Mouse (Mus musculus) kidney, embryonic 16.5 days (tissue): ENCODE results near the gene Olfr572. TPM values are rescaled to one million over a fixed set of nuclear protein-coding genes. Genes with fewer than 3 reads are reported as not detected.
A peak's percentile ranks its signal among the peaks of the same experiment; 100 is the strongest.

Experiments
- ATAC-seq: fragments of 200-750 bp; cut with Nextera tagmentation; 2 replicates; pipeline ENCODE4 v1.8.0; 2017; ENCODE audit warnings: moderate TSS enrichment; ENCODE audit not compliant: low FRiP score, low TSS enrichment
- H3K27ac ChIP-seq: fragments of 300-500 bp; sonication (generic); 2 replicates; pipeline ENCODE4 v1.5.1; 2014; ENCODE audit warnings: low read length
- H3K27me3 ChIP-seq: fragments of 300-500 bp; sonication (generic); 2 replicates; pipeline ENCODE4 v1.6.1; 2014; ENCODE audit warnings: low read length, control low read depth, mixed read lengths; ENCODE audit not compliant: insufficient read depth
- H3K36me3 ChIP-seq: fragments of 300-500 bp; sonication (generic); 2 replicates; pipeline ENCODE4 v1.6.1; 2014; ENCODE audit warnings: low read length, control low read depth, mixed read lengths; ENCODE audit not compliant: insufficient read depth
- H3K4me1 ChIP-seq: fragments of 300-500 bp; sonication (generic); 2 replicates; pipeline ENCODE4 v1.6.1; 2014; ENCODE audit warnings: low read length, control low read depth, mixed read lengths; ENCODE audit not compliant: insufficient read depth
- H3K4me2 ChIP-seq: fragments of 300-500 bp; sonication (generic); replicated peaks from 2 replicates; pipeline ENCODE4 v1.6.1; 2014; ENCODE audit warnings: low read depth, low read length
- H3K4me3 ChIP-seq: fragments of 300-500 bp; sonication (generic); 2 replicates; pipeline ENCODE4 v1.5.1; 2014; ENCODE audit warnings: mild to moderate bottlenecking, low read length
- H3K9ac ChIP-seq: fragments of 300-500 bp; sonication (generic); replicated peaks from 2 replicates; pipeline ENCODE4 v1.6.1; 2014; ENCODE audit warnings: low read length
- H3K9me3 ChIP-seq: fragments of 300-500 bp; sonication (generic); 2 replicates; pipeline ENCODE4 v1.6.1; 2016; ENCODE audit warnings: low read length, control low read depth
- WGBS: fragments of 180-500 bp; shearing (Covaris S2); extraction: QIAGEN DNeasy Blood & Tissue Kit; methylation state at CpG from one replicate; pipeline ENCODE4 v1.1.7; 2014; 5-methylcytosine and 5-hydroxymethylcytosine counted together
- polyA plus RNA-seq: library from polyadenylated mRNA; unstranded; fragments of >200 nt; fragmentation: Nextera tagmentation; extraction: Ambion mirVana; gene quantifications from 2 replicates; pipeline ENCODE4 v1.2.1, GENCODE M21; 2015

The Olfr572 gene
- polyA plus RNA-seq, 1 experiment from 2014 or later, result not detected

DNA sequence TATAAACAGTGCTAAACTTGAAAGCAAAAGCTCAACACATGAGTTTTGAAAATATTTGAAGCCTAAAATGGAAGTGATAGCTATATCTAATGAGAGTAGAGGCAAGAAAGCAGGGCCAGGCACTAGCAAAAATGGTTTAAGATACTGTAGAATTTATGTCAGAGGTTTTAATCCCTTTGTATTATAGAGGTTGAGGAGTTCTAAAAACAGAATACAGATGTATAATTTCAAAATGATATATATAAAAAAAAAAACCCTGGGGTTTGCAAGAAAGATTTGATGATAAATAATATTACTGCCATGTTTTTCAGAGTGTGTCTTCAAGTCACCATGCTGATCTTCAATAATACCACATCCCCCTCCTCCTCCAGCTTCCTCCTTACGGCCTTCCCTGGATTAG lies 24.0 kb downstream of the Olfr572 start, which contains the start of gene Olfr574:
TSS of gene Olfr574 (plus strand) at position 301 of the 400 bp plus-strand sequence.
- Histone ChIP-seq H3K27ac (no peak within 1 kb of the TSS), H3K4me3 (no peak within 1 kb of the TSS), H3K27me3 (no peaks in the 10 kb centered on the region), H3K9me3 (no peaks in the 10 kb centered on the region), H3K4me1 (no peaks in the 10 kb centered on the region), H3K4me2 (no peak within 1 kb of the TSS), H3K36me3 (no peaks in the 10 kb centered on the region), H3K9ac (no peak within 1 kb of the TSS)
- ATAC-seq, result no peak
- 78% methylated on average over 1 of the region's 1 CpGs for WGBS

DNA sequence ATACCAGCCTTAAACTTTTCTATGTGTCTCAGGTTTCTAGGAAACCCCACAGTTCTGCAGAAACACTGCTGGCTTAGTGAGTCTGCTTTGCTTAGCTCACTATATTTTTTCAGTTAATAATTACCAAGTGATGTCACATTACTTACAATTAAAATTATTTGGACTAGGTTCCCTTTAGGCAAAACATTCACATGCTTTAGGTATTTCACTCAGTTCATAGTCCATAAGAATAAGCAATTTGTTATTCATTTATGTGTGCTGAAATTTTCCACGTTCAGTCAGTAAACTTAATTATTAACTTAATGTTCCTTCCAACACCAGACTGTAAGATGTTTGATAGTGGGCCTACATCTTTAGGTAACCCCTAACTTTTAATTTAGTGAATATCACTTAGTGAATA lies 26.5 kb downstream of the Olfr572 start:
- Histone ChIP-seq H3K4me2 (no peak overlapping the region), H3K27me3 (no peaks in the 10 kb centered on the region), H3K9me3 (no peaks in the 10 kb centered on the region), H3K9ac (no peak overlapping the region), H3K36me3 (no peaks in the 10 kb centered on the region), H3K4me1 (no peaks in the 10 kb centered on the region), H3K4me3 (no peak overlapping the region), H3K27ac (no peak overlapping the region)
- WGBS, result 38% methylated on average over 1 of the region's 1 CpGs
- ATAC-seq, result peak; percentile 69

DNA sequence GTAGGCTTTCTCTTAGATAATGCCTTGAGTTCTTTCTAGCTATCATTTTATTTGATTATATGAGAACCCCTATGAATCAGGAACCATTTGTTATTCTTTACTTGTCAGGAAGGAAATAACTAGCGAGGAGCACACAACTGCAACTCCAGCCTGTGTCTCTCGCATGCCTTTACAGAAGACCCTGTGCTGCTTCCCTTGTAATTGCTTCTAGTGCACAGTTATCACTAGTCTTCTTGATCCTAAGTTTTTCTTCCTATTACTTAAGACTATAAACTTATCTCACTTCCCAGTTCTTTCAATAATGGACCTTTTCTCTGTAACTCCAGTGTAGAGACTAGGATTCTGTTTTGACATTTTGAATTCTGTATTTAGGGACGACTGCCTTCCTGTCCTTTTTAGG lies 33.9 kb downstream of the Olfr572 start:
- Histone ChIP-seq H3K4me1 (no peaks in the 10 kb centered on the region), H3K4me3 (no peak overlapping the region), H3K27me3 (no peaks in the 10 kb centered on the region), H3K36me3 (no peaks in the 10 kb centered on the region), H3K27ac (no peak overlapping the region), H3K9ac (no peak overlapping the region), H3K9me3 (no peaks in the 10 kb centered on the region), H3K4me2 (no peak overlapping the region)
- WGBS, result 66% methylated on average over 3 of the region's 3 CpGs
- no peak for ATAC-seq

DNA sequence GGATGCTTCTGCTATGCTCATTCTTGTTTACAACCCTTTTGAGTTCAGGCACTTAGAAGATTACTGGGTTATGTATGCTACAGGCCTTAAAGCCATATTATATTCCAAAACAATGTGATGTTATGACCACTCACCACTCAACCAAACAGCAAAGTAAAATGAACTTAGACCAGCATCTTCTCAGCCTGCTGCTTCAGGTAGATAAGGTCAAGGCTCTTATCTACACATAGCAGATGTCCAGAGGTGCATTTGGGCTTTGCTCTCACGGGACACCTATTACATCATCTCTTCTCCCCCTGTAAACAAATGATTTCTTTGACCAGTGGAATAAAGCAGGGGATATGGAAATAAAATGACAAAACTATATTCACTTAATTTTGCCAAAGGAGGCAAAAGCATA lies 34.4 kb downstream of the Olfr572 start, which contains the start of gene Olfr575:
TSS of gene Olfr575 (minus strand) at position 183 of the 400 bp plus-strand sequence.
- H3K4me3 ChIP-seq, result no peak within 1 kb of the TSS
- H3K9me3 ChIP-seq, result no peaks in the 10 kb centered on the region
- no peaks in the 10 kb centered on the region for H3K4me1 ChIP-seq
- ATAC-seq, result no peak
- H3K27me3 ChIP-seq, result no peaks in the 10 kb centered on the region
- 56% methylated on average over 1 of the region's 1 CpGs for WGBS
- no peak within 1 kb of the TSS for H3K27ac ChIP-seq
- H3K4me2 ChIP-seq, result no peak within 1 kb of the TSS
- no peaks in the 10 kb centered on the region for H3K36me3 ChIP-seq
- no peak within 1 kb of the TSS for H3K9ac ChIP-seq

DNA sequence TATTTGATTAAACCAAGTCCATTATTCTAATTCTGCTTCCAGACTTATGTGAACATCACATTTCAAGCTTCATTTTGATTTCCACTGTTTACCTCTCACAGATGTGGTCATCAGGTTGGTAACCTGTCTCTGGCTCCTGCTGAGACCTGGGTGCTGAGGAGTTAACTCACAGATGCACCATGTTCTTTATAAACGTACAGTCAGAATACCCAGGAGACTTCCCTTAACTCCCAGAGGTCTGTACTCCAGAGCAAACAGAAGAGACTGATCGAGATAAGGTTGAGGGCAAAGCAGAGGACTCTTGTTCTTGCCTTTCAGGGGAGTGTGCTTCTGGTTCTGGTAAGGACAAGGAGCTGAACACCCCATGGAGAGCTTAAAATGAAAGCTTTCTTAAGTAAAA lies 38.2 kb downstream of the Olfr572 start, which contains the start of gene Olfr576:
TSS of gene Olfr576 (plus strand) at position 301 of the 400 bp plus-strand sequence.
- Histone ChIP-seq H3K4me1 (no peaks in the 10 kb centered on the region), H3K27ac (no peak within 1 kb of the TSS), H3K27me3 (no peaks in the 10 kb centered on the region), H3K4me2 (no peak within 1 kb of the TSS), H3K9ac (no peak within 1 kb of the TSS), H3K36me3 (no peaks in the 10 kb centered on the region), H3K4me3 (no peak within 1 kb of the TSS), H3K9me3 (no peaks in the 10 kb centered on the region)
- ATAC-seq, result no peak
- WGBS, result 51% methylated on average over 2 of the region's 2 CpGs

DNA sequence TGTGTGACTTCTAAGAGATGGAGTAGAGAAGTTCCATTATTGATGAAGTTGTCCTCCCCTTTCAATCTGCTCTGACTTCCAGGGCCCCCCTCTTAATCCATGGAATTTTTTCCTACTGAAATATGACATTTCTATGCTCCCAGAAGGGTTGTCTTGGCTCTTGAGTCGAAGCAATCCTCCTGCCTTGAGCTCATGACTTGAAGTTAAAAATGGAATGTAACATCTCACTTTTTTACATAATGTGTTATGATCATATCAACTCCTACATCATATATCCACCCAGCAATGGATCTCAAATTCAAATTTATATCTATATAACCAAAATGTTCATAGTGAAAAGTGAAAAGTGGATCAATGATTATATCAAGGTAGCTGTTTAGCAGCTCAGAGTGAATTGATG lies 50.2 kb downstream of the Olfr572 start:
- Histone ChIP-seq H3K27ac (no peak overlapping the region), H3K4me1 (no peaks in the 10 kb centered on the region), H3K36me3 (no peaks in the 10 kb centered on the region), H3K4me2 (no peak overlapping the region), H3K9me3 (no peaks in the 10 kb centered on the region), H3K9ac (no peak overlapping the region), H3K27me3 (no peaks in the 10 kb centered on the region), H3K4me3 (no peak overlapping the region)
- no peak for ATAC-seq
- WGBS, result 46% methylated on average over 1 of the region's 1 CpGs

DNA sequence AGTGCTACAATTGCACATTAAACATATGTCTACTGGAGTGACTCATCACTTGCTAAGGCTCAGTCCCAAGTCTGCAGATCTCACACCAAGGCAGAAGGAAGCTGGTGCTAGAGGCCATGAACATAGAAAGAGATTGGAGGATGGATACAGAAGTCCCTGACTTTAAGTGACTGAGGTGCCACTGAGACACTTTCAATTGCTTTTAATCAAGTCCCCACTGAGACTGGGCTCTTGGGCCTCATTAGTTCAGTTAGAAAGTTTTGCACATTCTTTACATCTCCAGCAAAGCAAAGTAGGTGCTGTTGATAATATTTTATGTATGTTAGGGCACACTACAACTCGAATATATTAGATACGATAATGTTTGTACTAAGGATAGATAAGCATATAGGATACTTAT lies 51.6 kb downstream of the Olfr572 start, which contains the start of gene Olfr577:
TSS of gene Olfr577 (minus strand) at position 101 of the 400 bp plus-strand sequence.
- no peak within 1 kb of the TSS for H3K4me3 ChIP-seq
- H3K27ac ChIP-seq, result no peak within 1 kb of the TSS
- no peaks in the 10 kb centered on the region for H3K4me1 ChIP-seq
- WGBS, result 80% methylated on average over 2 of the region's 2 CpGs
- no peaks in the 10 kb centered on the region for H3K36me3 ChIP-seq
- no peak within 1 kb of the TSS for H3K9ac ChIP-seq
- H3K9me3 ChIP-seq, result no peaks in the 10 kb centered on the region
- H3K27me3 ChIP-seq, result no peaks in the 10 kb centered on the region
- H3K4me2 ChIP-seq, result no peak within 1 kb of the TSS
- no peak for ATAC-seq

Other genes starting within 250 kb of the Olfr572 start
- gene Trim68, start 237.1 kb upstream of the Olfr572 start, polyA plus RNA-seq, result 14.2 and 14.6 TPM in 2 replicates
- not detected in 2 replicates for gene Olfr557, start 228.5 kb upstream of the Olfr572 start, polyA plus RNA-seq
- 0.92 and 1.1 TPM in 2 replicates for gene Olfr558, start 222.2 kb upstream of the Olfr572 start, polyA plus RNA-seq
- not detected in 2 replicates for gene Olfr33, start 205.3 kb upstream of the Olfr572 start, polyA plus RNA-seq
- gene Olfr559, start 196.9 kb upstream of the Olfr572 start, polyA plus RNA-seq, result not detected in 2 replicates
- gene Olfr560, start 165.0 kb upstream of the Olfr572 start, polyA plus RNA-seq, result not detected in 2 replicates
- 0.58 and 0.89 TPM in 2 replicates for gene Olfr78, start 164.9 kb upstream of the Olfr572 start, polyA plus RNA-seq
- gene Olfr561, start 153.2 kb upstream of the Olfr572 start, polyA plus RNA-seq, result not detected in 2 replicates
- gene Olfr564, start 120.9 kb upstream of the Olfr572 start, polyA plus RNA-seq, result not detected in 2 replicates
- gene Olfr566, start 65.6 kb upstream of the Olfr572 start, polyA plus RNA-seq, result not detected in 2 replicates
- not detected in 2 replicates for gene Olfr568, start 47.3 kb upstream of the Olfr572 start, polyA plus RNA-seq
- not detected in 2 replicates for gene Olfr569, start 33.5 kb upstream of the Olfr572 start, polyA plus RNA-seq
- gene Olfr570, start 29.8 kb upstream of the Olfr572 start, polyA plus RNA-seq, result not detected in 2 replicates
- not detected in 2 replicates for gene Olfr571, start 6.9 kb upstream of the Olfr572 start, polyA plus RNA-seq
- not detected in 2 replicates for gene Olfr573-ps1, start 18.2 kb downstream of the Olfr572 start, polyA plus RNA-seq
- gene Olfr574, start 24.1 kb downstream of the Olfr572 start, polyA plus RNA-seq, result not detected in 2 replicates
- gene Olfr575, start 34.4 kb downstream of the Olfr572 start, polyA plus RNA-seq, result not detected in 2 replicates
- gene Olfr576, start 38.3 kb downstream of the Olfr572 start, polyA plus RNA-seq, result not detected in 2 replicates
- gene Olfr577, start 51.5 kb downstream of the Olfr572 start, polyA plus RNA-seq, result not detected in 2 replicates
- not detected in 2 replicates for gene Olfr578, start 64.9 kb downstream of the Olfr572 start, polyA plus RNA-seq
- gene Olfr582, start 113.6 kb downstream of the Olfr572 start, polyA plus RNA-seq, result not detected in 2 replicates
- gene Olfr583, start 126.9 kb downstream of the Olfr572 start, polyA plus RNA-seq, result not detected in 2 replicates
- gene Olfr584, start 157.5 kb downstream of the Olfr572 start, polyA plus RNA-seq, result not detected in 2 replicates
- gene Olfr585, start 173.3 kb downstream of the Olfr572 start, polyA plus RNA-seq, result not detected in 2 replicates
- gene Olfr586, start 201.2 kb downstream of the Olfr572 start, polyA plus RNA-seq, result not detected in 2 replicates
- not detected in 2 replicates for gene Olfr588-ps1, start 216.5 kb downstream of the Olfr572 start, polyA plus RNA-seq
- gene Olfr589, start 231.9 kb downstream of the Olfr572 start, polyA plus RNA-seq, result not detected in 2 replicates